Mouse (Mus musculus) colon, adult 2 months (tissue): Measurements from ENCODE around the gene Papolg. TPM values are rescaled to one million over a fixed set of nuclear protein-coding genes. Genes with fewer than 3 reads are reported as not detected.

Source experiments
- polyA plus RNA-seq: library from polyadenylated mRNA; depleted of rRNA; stranded (reverse); fragments of >200 nt; gene quantifications from 2 replicates; pipeline ENCODE4 v1.2.3, GENCODE M21; 2012; rRNA removed

Papolg gene
- polyA plus RNA-seq = 1.6 and 1.9 TPM in 2 replicates

DNA sequence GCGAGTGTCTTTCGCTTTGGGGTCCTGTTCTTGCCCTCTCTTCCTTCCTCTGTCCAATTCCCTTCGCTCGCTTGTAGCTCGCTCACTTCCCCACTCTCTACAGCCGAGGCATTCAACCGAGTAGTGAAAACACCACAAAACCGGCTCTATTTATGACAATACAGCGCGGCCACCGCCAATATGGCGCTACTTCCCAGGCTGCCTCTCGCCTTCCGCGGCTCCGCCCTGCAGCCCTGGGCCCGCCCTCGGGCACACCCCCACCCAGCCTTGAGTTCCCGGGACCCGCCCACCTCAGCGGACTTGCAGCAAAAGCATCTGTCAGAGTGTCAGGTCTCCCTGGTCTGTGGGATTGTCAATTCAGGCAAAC lies at the start of gene Papolg:
Gene Papolg (minus strand): TSS at position 194 of the 367 bp plus-strand sequence.

Other genes starting within 250 kb of the Papolg start
- 1.3 TPM in 2 replicates for gene Pus10, start 229.6 kb downstream of the Papolg start, polyA plus RNA-seq
- gene Pex13, start 229.3 kb downstream of the Papolg start, polyA plus RNA-seq = 4.6 and 6.8 TPM in 2 replicates
- 1.1 TPM in 2 replicates for gene Rel, start 124.3 kb downstream of the Papolg start, polyA plus RNA-seq
- gene A830031A19Rik, start 179.8 kb upstream of the Papolg start, polyA plus RNA-seq = not detected in 2 replicates
- gene Bcl11a, start 182.8 kb upstream of the Papolg start, polyA plus RNA-seq = 1.6 and 2.5 TPM in 2 replicates